Comparison of ENCODE assay signal across 25 mouse cellular contexts in the genomic region with DNA sequence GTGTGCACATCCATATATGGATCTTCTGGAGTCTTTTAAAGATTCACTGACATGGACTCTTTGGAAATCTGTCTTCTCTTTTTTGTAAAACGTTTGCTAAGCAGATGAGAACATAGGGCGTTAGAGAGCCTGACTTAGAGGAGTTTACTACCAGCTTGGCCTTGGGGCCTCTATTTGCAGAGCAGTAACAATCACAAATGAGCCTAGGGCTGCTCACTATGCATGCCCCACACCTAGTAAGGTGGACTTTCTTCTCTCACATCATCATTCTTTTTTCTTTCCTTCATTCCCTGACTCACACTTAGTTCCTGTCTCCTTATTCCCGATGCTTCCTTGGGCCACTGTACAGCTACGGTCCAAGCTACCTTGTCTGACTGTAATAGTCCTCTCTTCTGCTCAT.
DNase-seq lines count a peak whose midpoint lies in the region; ATAC-seq lines count a peak whose summit lies in the region.
"Had no signal": no experiment of that assay in that cellular context is flagged by ENCODE, and none has a peak within 500 bp of the region (broad histone marks: within the 10 kb centered on the region; RNA-seq: fewer than 3 reads in every experiment).

No protein-coding gene starts in this region.

- intact Hi-C loops in heart, postnatal 25 days (cut with DNase I): no loop called here
- intact Hi-C loops in gastrocnemius, postnatal 36 days (cut with DNase I): no loop called here

- no peak overlapping the region for H3K4me3 ChIP-seq in heart, embryonic 10.5 days
- H3K4me3 ChIP-seq in heart, embryonic 13.5 days: no peak overlapping the region
- H3K4me3 ChIP-seq in intestine, embryonic 14.5 days (ENCODE audit: low read depth, low read length): no peak overlapping the region
- no peak overlapping the region for H3K4me3 ChIP-seq in intestine, embryonic 16.5 days (ENCODE audit: low read length)
- H3K4me3 ChIP-seq: embryonic facial prominence, embryonic 10.5 days; embryonic facial prominence, embryonic 12.5 days; forebrain, embryonic 13.5 days had no signal

- WGBS in heart, embryonic 10.5 days: 86% methylated on average over 4 of the region's 4 CpGs
- 80% methylated on average over 4 of the region's 4 CpGs for WGBS in heart, embryonic 13.5 days
- WGBS in intestine, embryonic 14.5 days: 74% methylated on average over 4 of the region's 4 CpGs
- WGBS in intestine, embryonic 16.5 days: 60% methylated on average over 4 of the region's 4 CpGs

- DNase-seq in heart, embryonic 10.5 days (ENCODE audit: low spot score): no peak
- DNase-seq in heart, postnatal 25 days (ENCODE audit: low spot score): no peak
- no peak for DNase-seq in heart, adult 9 months (ENCODE audit: low spot score in 2 of 2)
- no peak for DNase-seq in intestine, embryonic 14.5 days (ENCODE audit: low spot score)
- no peak for DNase-seq in gastrocnemius, postnatal 36 days
- DNase-seq: adrenal gland, adult 8-10 months; adrenal gland, postnatal 14 days; adrenal gland, postnatal 36 days; B cell, adult 2 months; cerebellum, adult 11-12 months; cerebellum, adult 2 months; cerebellum, adult 9-10 months; cerebellum, postnatal 10 days; cerebellum, postnatal 25 days had no signal

- H3K4me1 ChIP-seq in heart, embryonic 10.5 days: peaks cover 19% of the 10 kb centered on the region
- peaks cover 52% of the 10 kb centered on the region for H3K4me1 ChIP-seq in heart, embryonic 13.5 days
- H3K4me1 ChIP-seq in intestine, embryonic 14.5 days (replicated peaks; ENCODE audit: control insufficient read depth, insufficient read depth, low read length): no peaks in the 10 kb centered on the region
- peaks cover 29% of the 10 kb centered on the region for H3K4me1 ChIP-seq in intestine, embryonic 16.5 days (ENCODE audit: control insufficient read depth, insufficient read depth, low read length)
- H3K4me1 ChIP-seq: embryonic facial prominence, embryonic 10.5 days; embryonic facial prominence, embryonic 12.5 days; forebrain, embryonic 13.5 days had no signal

- no peak overlapping the region for H3K4me2 ChIP-seq in heart, embryonic 13.5 days
- H3K4me2 ChIP-seq in intestine, embryonic 14.5 days (ENCODE audit: low read length): no peak overlapping the region
- H3K4me2 ChIP-seq in intestine, embryonic 16.5 days (ENCODE audit: low read depth, low read length): no peak overlapping the region
- H3K4me2 ChIP-seq: embryonic facial prominence, embryonic 12.5 days; forebrain, embryonic 13.5 days had no signal

- H3K9ac ChIP-seq in heart, embryonic 13.5 days: no peak overlapping the region
- no peak overlapping the region for H3K9ac ChIP-seq in intestine, embryonic 14.5 days (ENCODE audit: low read length)
- no peak overlapping the region for H3K9ac ChIP-seq in intestine, embryonic 16.5 days (ENCODE audit: low read depth, low read length)
- H3K9ac ChIP-seq: embryonic facial prominence, embryonic 12.5 days; forebrain, embryonic 13.5 days had no signal

- H3K9me3 ChIP-seq in heart, embryonic 10.5 days: no peaks in the 10 kb centered on the region
- no peaks in the 10 kb centered on the region for H3K9me3 ChIP-seq in heart, embryonic 13.5 days
- H3K9me3 ChIP-seq in intestine, embryonic 14.5 days (ENCODE audit: control insufficient read depth, low read length): no peaks in the 10 kb centered on the region
- H3K9me3 ChIP-seq in intestine, embryonic 16.5 days (ENCODE audit: control insufficient read depth, low read length): no peaks in the 10 kb centered on the region
- H3K9me3 ChIP-seq: embryonic facial prominence, embryonic 10.5 days; embryonic facial prominence, embryonic 12.5 days; forebrain, embryonic 13.5 days; G1E had no signal

- no peak for ATAC-seq in heart, embryonic 13.5 days (ENCODE audit: extremely low read depth, insufficient number of reproducible peaks, low FRiP score, low TSS enrichment)
- ATAC-seq in intestine, embryonic 14.5 days (replicated peaks; ENCODE audit: low FRiP score, low TSS enrichment, low read depth): peak; percentile 47; the same call in 1 of the 2 replicates
- peak; percentile 75 for ATAC-seq in intestine, embryonic 16.5 days
- no peak for ATAC-seq in granulocyte monocyte progenitor cell, adult 5-6 weeks (replicated peaks; ENCODE audit: poor library complexity, severe bottlenecking)
- ATAC-seq: activated CD4-positive, CD25-positive, alpha-beta regulatory T cell, adult 4 months; CD4-positive, CD25-positive, alpha-beta regulatory T cell, adult 4 months; forebrain, embryonic 13.5 days; Patski had no signal

- peak overlapping the region; percentile 44; the same call in 1 of the 2 replicates for H3K27ac ChIP-seq in heart, embryonic 10.5 days
- peak overlapping the region; percentile 48; the same call in 1 of the 2 replicates for H3K27ac ChIP-seq in heart, embryonic 13.5 days (replicated peaks)
- H3K27ac ChIP-seq in intestine, embryonic 14.5 days (ENCODE audit: low read depth): no peak overlapping the region
- peak overlapping the region; percentile 67 for H3K27ac ChIP-seq in intestine, embryonic 16.5 days (ENCODE audit: low read length)
- H3K27ac ChIP-seq: embryonic facial prominence, embryonic 10.5 days; embryonic facial prominence, embryonic 12.5 days; forebrain, embryonic 13.5 days had no signal

- H3K27me3 ChIP-seq in heart, embryonic 10.5 days (ENCODE audit: insufficient read depth, poor library complexity, severe bottlenecking): no peaks in the 10 kb centered on the region
- H3K27me3 ChIP-seq in heart, embryonic 13.5 days (replicated peaks): no peaks in the 10 kb centered on the region
- no peaks in the 10 kb centered on the region for H3K27me3 ChIP-seq in intestine, embryonic 14.5 days (replicated peaks; ENCODE audit: control insufficient read depth, insufficient read depth, low read length)
- H3K27me3 ChIP-seq in intestine, embryonic 16.5 days (replicated peaks; ENCODE audit: control insufficient read depth, insufficient read depth, low read length): no peaks in the 10 kb centered on the region
- H3K27me3 ChIP-seq: CH12.LX; embryonic facial prominence, embryonic 12.5 days; forebrain, embryonic 13.5 days; Patski had no signal

- H3K36me3 ChIP-seq in heart, embryonic 10.5 days: peaks cover 11% of the 10 kb centered on the region; the same call in 1 of the 2 replicates
- H3K36me3 ChIP-seq in heart, embryonic 13.5 days: peaks cover 36% of the 10 kb centered on the region
- peaks cover 7% of the 10 kb centered on the region for H3K36me3 ChIP-seq in intestine, embryonic 14.5 days (ENCODE audit: control insufficient read depth, insufficient read depth, low read length)
- H3K36me3 ChIP-seq in intestine, embryonic 16.5 days (ENCODE audit: control insufficient read depth, insufficient read depth, low read length): no peaks in the 10 kb centered on the region
- H3K36me3 ChIP-seq: embryonic facial prominence, embryonic 12.5 days had no signal

Comparison
In these comparisons a context has a peak if more than half of its experiments do, and no peak if none do; other contexts are left out.
1. ATAC-seq: peak in intestine, embryonic 14.5 days (single experiment) and intestine, embryonic 16.5 days (single experiment); none in heart, embryonic 13.5 days (single experiment) and granulocyte monocyte progenitor cell, adult 5-6 weeks (single experiment).